Mouse (Mus musculus) CD4-positive helper T cell, adult 2 months (primary cell): Measurements from ENCODE around the gene Cotl1.

Experiments
- DNase-seq: peaks from one replicate; pipeline ENCODE4 v3.0.0-alpha.2; 2012; ENCODE audit warnings: low read depth, missing footprints, low spot score

The Cotl1 gene

DNA sequence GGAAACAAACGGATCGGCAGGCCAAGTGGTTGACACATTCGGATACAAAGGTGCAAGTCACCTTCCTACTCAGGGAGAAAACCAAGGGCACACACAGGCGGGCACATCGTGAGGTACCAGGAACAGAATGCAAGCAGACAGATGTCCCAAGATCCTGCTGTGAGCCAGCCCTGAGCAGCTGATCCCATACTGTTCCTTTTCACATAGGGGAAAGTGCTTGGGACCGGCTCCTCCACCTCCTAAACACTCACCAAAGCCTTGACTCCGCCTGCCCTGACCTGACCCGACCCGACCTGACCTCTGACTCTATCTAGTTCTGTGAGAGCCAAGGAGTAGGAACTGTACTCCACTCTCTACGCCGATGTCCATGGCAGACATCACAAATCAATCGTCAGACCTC lies 22.9 kb downstream of the Cotl1 start:
- DNase-seq, result no peak

GRCm38 (mm10) chr8:119816219-119816618 lies 24.1 kb downstream of the Cotl1 start:
- DNase-seq, result no peak

DNA sequence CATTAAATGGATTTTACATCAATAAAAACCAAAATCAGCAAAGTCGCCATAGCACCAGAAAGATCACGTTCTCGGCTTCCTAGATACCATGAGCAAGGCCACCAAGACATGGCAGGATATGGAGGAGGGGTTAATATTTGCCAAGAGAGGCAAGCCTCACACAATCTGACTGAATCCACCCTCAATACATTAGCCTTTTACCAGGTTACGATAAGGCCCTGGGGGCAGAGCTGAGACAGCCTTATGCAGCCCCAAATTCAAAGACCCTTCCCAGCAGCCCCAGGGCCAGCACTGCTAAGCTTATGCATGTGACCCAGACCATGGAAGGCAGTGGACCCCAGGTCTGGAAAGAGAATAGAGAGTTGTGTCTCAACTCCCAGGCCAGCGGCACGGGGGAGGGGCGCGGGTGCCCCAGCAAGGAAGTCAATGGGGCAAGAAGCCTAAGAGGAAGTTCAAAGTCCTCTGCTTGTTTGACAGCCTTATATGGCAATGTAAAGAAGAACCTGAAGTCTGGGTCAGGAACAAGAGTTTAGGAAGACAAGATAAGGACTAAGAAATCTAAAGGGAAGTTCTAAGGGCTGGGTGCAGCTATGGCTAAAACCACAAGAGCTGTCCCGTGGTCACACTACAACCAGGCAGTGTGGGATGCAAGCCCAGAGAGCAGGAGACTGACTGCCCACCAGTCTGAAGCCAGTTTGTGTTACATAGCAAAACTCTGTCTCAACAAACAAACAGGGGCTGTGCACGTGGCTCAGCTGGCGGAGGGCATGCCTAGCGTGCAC lies 27.5 kb downstream of the Cotl1 start:
- peak; percentile 68 for DNase-seq

GRCm38 (mm10) chr8:119811925-119812324 lies 28.4 kb downstream of the Cotl1 start:
- peak; percentile 82 for DNase-seq

GRCm38 (mm10) chr8:119810953-119811499 lies 29.3 kb downstream of the Cotl1 start:
- no peak for DNase-seq

- no peak for DNase-seq
Measured at GRCm38 (mm10) chr8:119810127-119810868, 30.0 kb downstream of the Cotl1 start.

GRCm38 (mm10) chr8:119809620-119810019 lies 30.7 kb downstream of the Cotl1 start:
- DNase-seq, result no peak

GRCm38 (mm10) chr8:119807687-119808086 lies 32.7 kb downstream of the Cotl1 start:
- DNase-seq, result no peak

DNA sequence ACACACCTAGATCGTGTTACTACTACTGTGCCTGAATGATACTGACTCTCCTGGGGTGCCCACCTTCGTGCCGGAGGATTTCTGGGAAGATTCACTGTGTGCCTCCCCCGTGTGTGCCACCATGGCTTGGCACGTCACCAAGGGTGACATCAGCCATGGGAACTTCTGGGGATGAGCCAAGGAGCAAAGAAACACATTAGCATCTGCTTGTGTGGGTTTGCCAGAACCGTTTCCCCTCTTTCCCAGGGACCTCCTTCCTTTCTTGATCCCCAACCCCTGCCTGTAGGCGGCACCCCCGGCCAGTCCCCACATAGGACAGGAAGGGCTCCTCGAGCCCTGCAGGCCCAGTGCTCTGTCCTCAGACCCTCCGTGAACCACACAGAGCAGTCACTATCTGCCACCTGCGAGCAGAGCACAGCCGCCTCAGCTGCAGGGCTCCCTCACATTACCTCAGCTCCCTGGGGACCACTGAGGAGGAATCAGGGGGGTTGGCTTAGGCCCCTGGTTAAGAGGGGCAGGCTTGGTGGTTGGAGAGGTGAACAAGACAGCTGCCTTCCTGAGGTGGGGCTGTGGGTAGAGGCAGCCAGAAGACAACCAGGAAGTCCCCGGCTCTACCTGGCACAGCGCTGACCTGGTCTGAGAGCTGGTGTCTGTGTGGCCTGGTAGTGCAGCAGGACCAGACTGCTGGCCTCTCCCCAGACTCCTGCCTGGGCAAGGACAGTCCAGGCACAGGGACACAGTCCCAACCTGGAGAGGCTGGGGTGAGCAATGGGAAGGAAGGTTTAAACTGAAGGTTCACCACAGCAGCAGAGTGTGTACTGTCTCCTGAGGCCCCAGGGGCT lies 33.7 kb downstream of the Cotl1 start:
- DNase-seq, result peak; percentile 29

GRCm38 (mm10) chr8:119805275-119805674 lies 35.1 kb downstream of the Cotl1 start:
- DNase-seq, result no peak

DNA sequence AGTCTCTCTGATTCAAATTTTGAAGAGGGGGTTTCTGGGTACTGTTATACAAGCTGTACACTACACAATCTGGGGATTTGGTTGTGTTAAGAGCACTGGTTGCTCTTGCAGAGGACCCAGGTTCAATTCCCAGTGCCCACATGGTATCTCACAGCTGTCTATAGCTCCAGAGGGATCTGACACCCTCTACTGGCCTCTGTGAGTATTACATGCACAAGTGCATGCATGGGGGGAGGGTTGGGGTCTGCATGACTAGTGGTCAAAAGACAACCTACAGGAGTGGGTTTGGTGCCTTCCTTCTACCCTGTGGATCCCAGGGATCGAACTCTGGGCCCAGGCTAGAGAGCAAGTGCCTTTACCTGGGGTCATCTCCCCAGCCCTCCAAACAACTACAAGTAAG lies 37.8 kb downstream of the Cotl1 start:
- DNase-seq, result no peak

DNA sequence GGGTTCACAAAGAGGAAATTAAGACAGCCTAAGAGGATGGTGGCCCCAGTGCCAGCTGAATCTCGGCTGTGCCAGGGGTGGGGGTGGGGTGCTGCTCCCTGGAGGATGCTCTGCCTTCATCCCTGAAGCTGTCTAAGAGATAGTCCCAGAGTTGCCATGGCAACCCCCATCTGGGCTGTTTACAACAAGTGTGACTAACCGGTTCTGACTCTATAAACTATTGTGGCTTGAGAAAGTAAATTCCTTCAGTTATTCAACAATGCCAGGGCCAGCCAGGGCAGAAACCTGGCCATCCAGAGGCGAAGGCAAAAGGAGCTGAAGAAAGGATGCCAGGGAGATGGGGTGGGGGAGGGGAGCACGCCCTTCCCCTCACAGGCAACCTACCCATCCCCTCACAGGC lies 39.2 kb downstream of the Cotl1 start:
- peak; percentile 42 for DNase-seq

DNA sequence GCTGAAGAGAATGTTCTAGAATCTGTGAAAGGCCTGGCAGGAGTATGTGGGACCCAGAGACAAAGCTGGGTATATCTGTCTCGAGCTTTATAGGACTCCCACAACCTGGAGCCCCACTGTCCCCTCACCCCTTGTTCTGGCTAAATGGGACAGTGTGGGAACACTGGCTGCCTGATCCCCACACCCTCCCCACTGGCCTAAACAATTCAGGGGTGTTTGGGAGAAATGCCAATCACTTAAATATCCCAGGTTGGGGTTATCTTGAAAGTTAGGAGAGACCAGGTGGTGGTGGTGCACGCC lies 41.4 kb downstream of the Cotl1 start:
- DNase-seq, result no peak

DNA sequence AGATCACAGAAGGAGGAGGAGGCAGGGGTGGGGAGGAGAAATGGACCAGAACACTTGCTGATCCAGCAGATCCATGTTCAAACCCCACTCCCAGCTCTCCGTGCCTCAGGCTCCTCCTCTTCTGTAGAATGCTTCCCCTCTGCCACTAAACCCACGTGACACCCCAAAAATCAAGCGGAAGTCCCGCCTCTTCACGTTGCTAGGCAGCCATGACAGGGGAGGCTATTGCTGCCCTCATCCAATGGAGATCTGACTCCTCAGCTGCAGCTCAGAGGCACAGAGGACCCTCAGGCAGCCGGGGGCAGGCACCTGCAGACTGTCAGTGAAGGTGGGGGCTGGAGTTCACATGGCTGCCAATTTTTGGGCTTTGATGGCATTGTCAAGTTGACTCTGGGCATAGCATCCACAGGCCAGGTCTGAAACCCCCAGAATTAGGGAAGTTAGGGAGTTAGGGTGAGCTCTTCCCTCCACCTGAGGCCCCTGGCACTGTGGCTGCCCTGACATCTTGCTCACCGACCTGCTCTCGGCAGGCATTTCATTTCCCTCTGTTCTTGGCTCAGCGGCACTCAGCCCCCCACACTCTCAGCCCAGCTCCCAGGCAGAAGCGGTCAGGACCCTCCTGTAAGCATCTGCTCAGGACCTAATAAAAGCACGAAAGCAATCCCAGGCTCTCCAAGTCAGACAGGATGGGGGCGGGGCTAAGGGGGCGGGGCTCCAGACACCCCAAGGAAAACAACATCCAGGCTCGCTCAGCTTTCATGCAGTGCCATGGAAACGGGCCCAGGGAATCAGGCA lies 42.0 kb downstream of the Cotl1 start:
- DNase-seq, result peak; percentile 81

DNA sequence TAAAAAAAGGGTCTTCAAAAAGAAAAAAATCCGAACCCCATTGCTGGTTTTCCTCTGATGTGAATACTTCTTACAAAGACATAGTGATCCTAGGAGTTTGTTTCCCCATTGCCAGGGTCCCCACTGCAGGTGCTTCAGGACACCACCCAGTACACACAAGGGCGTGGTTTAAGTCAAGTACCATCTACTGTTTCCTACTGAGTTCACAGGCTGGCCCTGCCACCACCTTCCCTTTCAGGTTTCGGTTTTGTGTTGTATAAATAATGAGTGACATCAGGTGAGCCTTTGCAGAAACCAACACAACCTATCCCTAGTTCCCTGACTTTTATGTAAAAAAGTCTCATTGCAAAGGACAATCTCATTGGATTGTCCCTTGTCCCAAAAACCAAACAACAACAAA lies 44.7 kb downstream of the Cotl1 start:
- peak; percentile 35 for DNase-seq

DNA sequence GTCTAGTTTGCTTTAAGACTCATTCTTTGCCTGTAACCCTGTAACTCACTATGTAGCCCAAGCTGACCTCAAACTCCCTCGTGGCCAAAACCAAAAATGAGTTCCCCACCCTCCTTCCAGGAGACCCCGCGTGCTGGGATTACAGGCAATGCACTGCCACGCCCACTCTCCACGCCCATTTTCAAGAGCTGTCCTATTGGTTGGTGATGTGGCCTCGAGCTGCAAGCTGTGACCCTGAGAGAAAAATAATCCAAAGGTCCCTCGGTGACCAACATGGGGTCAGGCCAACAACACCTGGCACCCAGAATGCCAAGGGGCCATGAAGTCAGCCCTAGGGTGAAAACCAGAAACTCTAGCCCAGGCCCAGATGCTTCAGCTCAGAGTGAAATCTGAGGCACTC lies 45.7 kb downstream of the Cotl1 start:
- no peak for DNase-seq

DNA sequence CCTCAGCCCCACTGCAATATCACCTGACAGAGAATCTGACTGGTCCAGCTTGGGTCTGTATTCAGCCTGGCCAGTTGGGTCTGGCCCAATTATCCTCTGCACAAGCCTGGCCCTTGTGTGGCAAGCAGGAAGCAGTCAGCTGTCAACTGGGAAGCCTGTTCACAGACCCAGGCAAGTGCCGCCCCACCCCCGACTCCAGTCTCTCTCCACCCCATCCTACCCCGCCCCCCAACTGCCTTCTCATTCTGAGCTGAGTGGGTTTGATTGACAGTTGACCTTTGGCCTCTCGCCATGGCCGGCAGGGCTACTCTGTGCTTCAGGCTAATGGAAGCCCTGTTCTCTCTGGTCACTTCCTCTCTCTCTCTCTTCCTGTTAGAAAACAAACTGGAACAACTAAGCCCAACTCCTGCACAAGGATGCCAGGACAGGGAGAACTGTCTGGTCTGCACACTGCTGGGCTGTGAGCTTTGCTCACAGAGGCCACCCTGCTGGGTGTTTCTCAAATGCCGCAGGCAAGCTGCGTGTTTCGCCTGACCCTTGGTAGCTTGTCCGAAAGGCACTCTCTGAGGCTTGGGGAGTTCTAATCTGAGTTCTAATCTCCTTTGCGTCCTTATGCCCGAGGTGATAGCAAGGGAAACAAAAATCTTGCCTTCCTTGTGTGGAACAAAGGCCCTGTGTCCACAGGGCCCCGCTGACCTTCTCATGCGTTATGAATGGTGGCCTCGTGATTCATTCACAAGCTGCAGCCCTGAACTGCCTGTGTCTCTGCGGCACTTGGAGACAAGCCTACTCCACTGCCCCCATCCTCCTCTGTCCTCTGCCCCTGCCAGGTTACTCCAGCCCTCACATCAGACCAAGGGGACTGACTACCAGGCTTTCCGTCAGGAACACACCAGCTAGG lies 48.3 kb downstream of the Cotl1 start:
- DNase-seq, result no peak

DNA sequence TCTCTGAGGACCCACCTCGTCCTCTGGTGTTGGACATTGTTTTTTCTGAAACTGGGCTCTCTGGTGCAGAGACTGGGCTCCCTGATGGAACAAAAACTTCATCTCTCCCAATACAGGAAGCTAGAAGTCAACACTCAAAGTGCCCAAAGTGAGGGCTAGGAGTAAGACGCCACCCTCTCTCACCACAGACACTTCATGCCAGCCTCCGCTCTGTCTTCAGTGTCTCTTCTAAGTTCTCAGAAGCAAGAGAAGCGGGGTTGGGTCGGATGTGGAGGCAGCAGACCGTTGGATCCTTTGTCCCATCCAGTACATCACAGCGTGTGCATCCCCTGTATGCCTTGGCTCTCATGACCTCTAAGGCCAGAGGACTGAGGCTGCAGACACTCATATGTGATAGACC lies 50.8 kb downstream of the Cotl1 start:
- DNase-seq, result peak; percentile 51

DNA sequence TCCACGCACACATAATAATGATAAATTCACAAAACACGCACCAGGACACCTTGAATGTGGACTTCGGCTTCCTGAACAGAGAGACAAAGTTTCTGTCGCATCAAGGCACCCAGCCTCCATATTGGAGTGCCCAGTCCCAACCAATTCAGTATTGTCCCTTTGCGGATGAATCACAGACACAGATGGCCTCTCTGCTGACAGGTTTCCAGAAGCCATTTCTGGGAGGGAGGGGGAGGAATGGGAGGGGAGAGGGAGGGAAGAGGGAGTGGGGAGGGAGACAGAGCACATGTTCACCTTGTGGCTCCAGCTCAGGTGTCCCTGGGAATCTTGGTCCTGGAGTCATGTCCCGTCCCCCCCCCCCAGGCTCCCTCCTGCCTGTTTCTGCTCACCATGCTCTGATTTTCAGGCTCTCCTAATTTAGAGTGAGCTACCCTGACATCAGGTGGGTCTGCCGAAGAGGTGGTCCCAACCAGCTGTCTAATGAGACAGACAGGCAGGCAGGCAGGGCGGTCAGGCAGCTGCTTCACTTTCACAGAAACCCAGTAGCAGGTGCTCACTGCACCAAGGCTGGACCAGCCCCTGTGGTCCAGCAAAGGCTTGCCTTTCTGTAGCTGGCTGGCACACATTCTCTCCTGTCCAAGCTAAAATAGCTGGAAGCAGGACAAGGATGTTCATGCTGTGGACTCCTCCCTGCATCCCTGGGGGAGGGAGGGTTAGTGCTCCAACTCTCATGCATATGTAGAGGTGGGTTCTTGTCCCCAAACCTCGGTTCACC lies 51.5 kb downstream of the Cotl1 start:
- DNase-seq, result no peak
